Mouse (Mus musculus): ENCODE measurements at regions not wholly inside any gene's neighbourhood (a gene's known extent, or its start where the extent isn't known, plus 50 kb on each side); places are given as distances from the start of the nearest gene placed in this dataset.

DNA sequence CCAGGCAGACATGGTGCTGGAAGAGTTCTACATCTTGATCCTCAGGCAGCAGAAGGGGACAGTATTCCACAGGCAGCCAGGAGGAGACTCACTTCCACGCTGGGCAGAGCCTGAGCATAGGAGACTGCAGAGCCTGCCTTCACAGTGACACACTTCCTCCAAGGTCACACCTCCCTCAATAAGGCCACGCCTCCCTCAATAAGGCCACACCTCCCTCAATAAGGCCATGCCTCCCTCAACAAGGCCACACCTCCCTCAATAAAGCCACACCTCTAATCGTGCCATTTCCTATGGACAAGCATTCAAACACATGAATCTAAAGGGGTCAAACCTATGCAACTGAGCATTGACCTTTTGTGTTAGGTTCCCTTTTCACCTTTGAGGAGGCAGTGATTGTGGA lies 88.5 kb upstream of the Mphosph6 start:
- DNase-seq = no peak

DNA sequence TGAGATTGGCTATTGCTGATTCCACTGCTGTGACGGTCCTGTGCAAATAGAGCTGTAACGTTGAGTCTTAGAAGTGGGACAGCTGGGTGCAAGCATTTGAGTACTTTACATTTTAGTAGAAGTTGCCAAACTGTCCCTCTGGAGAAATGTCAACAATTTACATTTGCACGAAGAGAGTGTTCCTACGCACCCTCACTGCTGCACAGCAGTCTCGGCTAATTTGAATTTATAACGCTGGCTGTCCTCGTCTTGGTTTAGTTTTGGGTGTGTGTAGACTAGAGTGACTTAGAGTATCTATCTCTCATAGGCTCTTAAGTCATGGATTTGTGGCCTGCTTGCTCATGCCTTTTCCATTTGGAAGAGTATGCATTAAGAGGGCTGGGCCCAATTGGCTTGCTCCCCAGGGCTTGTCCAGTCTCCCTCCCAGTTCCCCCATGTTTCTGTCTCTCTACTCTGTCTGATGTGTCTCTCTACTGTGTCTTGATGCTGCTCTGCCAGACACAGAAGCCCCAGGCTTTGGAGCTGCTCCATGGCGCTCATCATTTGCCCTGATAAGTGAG lies 79.8 kb upstream of the Mphosph6 start:
- DNase-seq = peak; percentile 9

DNA sequence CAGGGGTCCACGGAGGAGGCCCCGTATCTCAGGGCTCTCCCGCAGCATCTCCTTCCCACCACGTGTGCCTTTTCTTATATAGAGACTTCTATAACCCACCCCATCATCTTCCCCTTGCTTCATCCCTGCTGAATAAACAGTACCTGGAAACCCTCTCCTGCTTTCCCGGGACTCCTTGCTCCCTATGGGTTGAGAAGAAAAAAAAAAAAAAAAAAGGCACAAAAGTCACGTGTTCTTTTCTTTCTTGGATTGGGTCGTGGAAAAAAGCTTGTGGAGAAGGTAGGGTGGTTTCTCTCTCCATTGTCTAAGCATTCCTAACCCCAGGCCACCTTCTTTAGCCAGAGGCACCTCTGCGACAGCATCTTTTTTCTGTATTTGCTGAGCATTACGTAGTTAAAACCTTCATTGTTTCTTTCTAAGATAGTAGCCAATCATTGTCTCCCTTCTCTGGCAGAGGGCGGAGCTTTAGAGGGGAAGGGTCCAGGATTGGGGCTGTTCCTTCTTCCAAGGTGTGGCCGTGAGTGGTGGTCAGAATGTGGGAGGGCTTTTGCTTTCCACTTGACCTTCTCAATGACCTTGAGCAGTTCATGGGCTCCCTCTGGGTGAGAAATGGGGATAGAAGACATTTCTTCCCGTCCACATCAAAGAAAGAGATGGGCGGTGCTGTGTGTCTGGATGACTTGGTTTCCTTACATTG lies 78.7 kb upstream of the Mphosph6 start:
- no peak for DNase-seq

DNA sequence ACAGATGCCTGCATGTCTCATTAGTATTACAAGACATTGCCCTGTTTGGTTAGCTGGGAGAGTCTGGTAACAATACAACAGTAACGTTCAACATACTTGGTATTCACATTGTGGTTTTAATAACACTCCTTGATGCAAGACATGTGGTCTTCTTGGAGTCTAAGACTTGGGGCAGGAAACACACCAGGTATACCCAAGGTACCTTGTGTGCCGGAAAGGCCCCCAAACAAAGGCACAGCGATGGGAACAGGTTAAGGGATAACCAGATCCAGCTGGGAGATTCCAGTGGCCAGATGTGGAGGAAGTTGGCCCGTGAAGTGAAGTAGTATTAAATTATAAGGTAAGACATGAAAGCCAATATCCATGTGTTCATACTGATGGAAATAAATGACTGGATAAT lies 71.9 kb upstream of the Mphosph6 start:
- DNase-seq = no peak

DNA sequence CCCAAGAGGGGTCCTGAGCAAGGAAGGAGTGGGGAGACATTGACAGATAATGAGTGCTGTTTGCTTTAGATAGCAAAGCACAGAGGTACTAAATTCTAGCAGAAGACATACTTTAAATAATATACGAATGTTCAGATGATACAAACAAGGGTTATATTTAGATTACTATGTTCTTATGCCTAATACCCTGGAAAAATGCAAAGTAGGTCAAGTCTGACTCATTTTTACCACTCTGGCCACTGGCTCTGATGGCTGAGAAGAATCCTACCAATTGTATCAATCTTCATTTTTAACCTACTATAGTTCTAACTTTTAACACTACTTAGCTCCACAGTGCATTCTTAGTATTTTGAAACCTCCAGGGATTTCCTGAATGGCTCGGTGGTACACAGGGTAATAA lies 65.4 kb upstream of the Mphosph6 start:
- no peak for DNase-seq

DNA sequence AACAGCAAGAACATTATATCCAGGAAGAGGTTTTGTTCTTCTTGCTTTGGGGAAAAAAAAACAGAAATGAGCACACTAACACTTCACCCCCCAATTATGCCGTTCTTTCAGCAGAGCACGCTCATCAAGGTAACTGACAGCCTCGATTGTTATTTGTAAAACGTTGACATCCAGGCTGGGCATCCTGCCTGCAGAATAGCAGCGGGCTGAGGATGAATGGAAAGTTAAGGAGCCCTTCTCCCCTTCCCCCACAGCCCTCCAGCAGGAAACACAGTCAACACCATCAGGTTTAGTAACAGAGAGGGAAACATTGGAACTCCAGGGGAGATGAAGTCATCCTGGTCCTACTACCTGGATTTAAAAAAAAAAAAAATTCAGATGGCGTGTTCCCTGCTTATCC lies 63.3 kb upstream of the Mphosph6 start:
- DNase-seq = no peak

DNA sequence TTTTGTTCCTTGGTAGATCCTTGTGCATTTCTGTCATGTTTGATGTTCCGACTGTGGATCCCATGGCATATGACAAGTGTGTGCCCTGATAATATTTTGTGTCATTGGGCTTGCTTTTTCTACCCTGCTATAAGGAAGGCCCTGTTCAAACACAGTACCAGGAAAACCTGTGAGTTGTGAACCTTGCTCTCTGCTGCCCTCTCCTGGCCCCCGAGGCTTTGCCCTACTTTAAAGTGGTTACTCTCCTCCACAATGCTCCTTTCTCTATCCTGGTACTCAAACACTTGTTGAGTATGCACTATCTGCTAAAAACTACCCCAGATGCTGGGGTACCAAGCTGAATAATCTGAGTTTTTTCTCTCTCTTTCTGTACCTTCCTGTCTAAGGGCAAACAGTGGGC lies 62.1 kb upstream of the Mphosph6 start:
- DNase-seq = no peak

DNA sequence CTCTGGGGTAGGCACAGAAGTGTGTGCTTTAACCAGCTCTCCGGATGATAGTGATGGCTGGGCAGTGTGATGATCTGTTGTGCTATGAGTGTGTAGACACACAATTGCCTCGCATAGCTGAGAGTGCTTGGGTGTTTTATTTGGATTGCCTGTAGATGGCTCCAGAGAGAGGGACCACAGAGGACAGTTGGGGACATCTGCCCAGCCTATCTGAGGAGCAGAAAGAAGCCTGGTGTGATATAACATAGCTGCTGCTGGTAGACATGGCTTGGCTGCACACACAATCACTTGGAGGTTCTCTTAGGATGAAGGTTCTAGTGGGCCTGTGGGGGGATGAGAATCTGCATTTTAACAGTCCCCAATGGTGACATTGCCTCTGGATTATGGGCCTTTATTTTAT lies 60.6 kb upstream of the Mphosph6 start:
- DNase-seq = no peak

DNA sequence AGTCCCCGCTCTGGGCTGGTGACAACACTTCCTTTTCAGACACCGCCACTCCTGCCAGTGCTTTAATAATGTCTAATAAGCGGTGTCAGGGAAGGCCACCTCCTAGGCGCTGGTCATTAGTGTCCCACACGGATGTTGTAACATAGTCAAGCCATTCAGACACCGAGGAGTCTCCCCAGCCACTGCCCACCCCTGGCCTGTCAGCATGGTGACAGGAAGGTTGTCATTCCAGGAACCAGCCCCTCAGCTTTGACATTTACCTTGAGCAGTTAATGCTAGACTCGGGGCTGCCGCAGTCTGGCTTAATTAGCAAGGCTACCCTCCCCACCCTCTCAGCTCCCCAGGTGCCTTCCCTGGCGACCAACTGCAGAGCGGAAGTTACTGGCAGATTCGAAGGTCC lies 58.0 kb upstream of the Mphosph6 start:
- no peak for DNase-seq

DNA sequence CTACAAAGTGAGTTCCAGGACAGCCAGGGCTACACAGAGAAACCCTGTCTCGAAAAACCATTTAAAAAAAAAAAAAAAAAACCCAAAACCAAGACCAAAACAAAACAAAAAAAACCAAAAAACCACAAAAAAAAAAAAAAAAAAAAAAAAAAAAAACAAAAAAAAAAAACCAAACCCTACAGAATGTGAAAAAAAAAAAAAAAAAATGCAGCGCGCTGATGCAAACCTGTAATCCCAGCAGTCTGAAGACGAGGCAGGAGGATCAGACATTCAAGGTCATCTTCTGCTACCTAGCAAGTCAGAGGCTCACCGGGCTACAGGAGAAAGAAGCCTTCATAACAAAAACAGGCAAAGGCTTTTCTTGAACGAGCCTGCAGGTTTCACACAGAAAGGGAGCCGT lies 57.4 kb upstream of the Mphosph6 start:
- DNase-seq = no peak

DNA sequence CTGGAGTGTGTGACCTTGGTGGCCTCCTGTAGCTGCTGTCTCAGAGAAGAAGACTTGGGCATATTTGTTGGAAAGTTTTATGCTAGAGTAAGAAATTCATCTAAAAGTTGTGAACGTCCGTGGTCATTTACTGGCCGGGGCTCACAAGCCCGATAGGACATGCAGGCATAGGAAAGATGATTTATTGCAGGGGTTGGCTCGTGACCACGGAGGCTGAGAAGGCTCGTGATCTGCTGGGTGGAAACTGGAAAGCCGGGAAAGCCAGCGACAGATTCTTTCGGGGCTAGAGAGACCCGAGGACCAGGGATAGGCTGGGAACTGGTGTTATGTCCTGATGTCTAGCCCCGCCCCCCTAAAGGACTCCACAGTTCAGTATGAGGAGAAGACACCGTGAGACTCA lies 54.4 kb upstream of the Mphosph6 start:
- no peak for DNase-seq

DNA sequence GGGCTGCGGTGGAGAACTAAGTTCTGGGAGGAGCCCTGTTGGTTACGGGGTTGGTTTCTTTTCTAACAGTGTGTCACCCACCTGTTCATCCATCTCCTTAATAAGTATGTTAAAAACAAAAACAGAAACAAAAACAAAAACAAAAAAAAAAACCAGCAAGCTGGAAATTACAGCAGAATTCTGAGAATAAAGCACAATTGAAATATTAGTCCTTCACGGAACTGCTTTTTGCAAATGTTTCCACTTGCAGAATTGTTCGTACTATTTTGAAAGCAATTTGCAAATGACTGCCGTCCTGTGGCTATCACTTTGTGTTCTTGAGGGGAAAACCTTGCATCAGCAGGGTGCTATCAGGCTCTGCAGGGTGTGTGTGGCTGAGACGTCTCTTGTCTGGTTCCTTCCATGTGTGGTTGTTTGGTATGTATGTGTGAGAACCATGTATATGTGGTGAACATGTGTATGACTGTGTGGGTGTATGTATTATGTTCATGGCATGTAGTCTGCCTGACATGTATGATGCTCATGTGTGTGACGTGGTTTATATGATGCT lies 53.3 kb upstream of the Mphosph6 start:
- no peak for DNase-seq

DNA sequence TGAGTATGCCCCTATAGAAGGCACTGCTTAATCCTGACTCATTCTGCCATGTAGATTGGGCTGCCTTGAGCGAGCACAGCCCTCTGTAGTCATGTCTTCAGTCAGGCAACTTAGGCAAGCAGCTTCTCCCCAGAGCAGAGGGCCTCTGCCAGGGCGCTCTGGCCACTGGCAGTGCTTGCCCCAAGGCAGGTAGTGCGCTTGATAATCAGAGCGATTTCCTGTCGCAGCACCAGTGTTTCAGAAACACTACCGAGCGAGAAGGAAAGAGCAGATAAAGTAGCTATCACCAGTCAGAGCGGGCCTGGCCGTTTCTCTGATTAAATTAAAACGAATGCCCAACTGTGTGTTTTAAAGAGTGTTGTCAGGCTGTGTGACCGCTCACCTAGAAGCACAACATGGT lies 52.6 kb upstream of the Mphosph6 start:
- no peak for DNase-seq

DNA sequence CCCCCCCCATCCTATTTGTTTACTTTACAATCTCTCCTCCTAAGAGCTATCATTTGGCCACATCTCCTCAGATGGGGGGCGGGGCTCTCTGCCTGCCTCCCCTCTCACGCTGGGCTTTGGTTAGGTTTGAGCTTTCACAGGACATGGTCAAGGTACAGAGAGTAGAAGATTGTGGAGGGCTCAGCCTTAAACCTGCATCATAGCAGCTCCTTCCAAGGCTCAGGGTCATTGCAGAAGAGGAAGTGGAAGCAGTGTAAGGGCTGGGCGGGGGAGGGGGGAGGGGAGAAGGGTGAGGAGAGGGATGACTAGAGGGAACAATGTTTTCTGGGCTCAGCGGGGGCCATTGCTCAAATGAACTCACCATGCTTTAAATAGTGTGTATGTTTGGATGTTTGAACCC lies 51.7 kb upstream of the Mphosph6 start:
- no peak for DNase-seq

DNA sequence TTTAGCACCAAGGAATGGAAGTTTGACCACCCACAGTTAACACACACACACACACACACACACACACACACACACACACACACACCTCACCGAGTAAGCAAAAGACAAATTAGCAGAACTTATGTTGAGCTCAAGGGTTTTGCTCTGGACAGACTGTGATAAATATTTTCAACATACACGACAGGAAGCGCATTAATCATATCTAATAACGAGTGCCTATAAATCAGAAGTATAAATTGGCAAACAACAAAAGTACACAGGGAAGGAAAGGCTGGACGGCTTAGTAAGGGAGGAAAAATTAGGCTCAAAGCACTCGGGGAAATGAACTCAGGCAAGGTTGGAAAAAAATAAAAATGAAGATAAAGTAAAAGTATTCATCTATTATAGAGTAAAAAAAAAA lies 50.8 kb upstream of the Mphosph6 start:
- DNase-seq = no peak

Data from layer of hippocampus, adult 9-11 months (tissue).